Comparison of ENCODE assay signal across 8 mouse cellular contexts in the genomic region with DNA sequence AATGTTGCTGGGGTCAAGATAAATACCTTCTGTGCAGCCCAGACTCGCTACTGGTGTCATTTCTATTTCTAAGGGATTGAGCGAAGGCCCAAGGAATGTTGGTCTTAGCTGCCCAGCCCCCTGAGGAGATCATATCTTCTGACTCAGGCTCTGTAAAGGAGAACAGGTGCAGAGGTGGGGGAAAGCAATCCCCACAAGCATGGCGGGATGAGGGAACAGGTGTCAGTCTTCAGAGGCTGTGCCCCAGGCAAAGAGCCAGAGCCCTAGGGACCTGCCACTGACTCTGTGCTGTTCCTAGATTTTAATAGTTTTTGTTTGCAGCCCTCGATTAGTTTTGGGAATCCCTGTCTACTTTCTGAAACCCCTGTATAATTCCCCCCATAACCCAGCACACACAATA. TPM values are rescaled to one million over a fixed set of nuclear protein-coding genes. Genes with fewer than 3 reads are reported as not detected.
A peak's percentile ranks its signal among the peaks of the same experiment; 100 is the strongest.
DNase-seq lines count a peak whose midpoint lies in the region; ATAC-seq and TF ChIP-seq lines count a peak whose summit lies in the region.

No protein-coding gene starts in this region.

- ATAC-seq in stomach, embryonic 15.5 days (ENCODE audit: insufficient read depth, low FRiP score, low read depth): no peak
- no peak for ATAC-seq in stomach, postnatal 0 days (ENCODE audit: low FRiP score, low TSS enrichment)
- no peak for ATAC-seq in liver, embryonic 12.5 days

- H3K9ac ChIP-seq in stomach, embryonic 15.5 days: no peak overlapping the region
- no peak overlapping the region for H3K9ac ChIP-seq in stomach, postnatal 0 days (ENCODE audit: low read length)
- no peak overlapping the region for H3K9ac ChIP-seq in liver, embryonic 12.5 days

- no peaks in the 10 kb centered on the region for H3K36me3 ChIP-seq in stomach, embryonic 15.5 days
- H3K36me3 ChIP-seq in stomach, postnatal 0 days (ENCODE audit: control insufficient read depth, insufficient read depth, low read length): no peaks in the 10 kb centered on the region; the same call in 1 of the 2 replicates
- 0 out of 2 replicates have a peak, but pooled peaks cover 3% of the 10 kb centered on the region for H3K36me3 ChIP-seq in liver, embryonic 12.5 days

- H3K27me3 ChIP-seq in stomach, embryonic 15.5 days (replicated peaks): no peaks in the 10 kb centered on the region
- H3K27me3 ChIP-seq in stomach, postnatal 0 days (ENCODE audit: control insufficient read depth, insufficient read depth, low read length): no peaks in the 10 kb centered on the region
- H3K27me3 ChIP-seq in liver, embryonic 12.5 days (replicated peaks): peaks cover 6% of the 10 kb centered on the region; the same call in 1 of the 2 replicates

- H3K27ac ChIP-seq in stomach, embryonic 15.5 days: 0 out of 2 replicates have a peak overlapping the region, but pooled peaks have one; percentile 48
- H3K27ac ChIP-seq in stomach, postnatal 0 days (replicated peaks): no peak overlapping the region
- H3K27ac ChIP-seq in liver, embryonic 12.5 days: no peak overlapping the region

- no peak for TF ChIP-seq CTCF in stomach, postnatal 0 days (IDR thresholded peaks at IDR 0.05; ENCODE audit: low read depth)

- 72% methylated on average over 4 of the region's 4 CpGs for WGBS in stomach, embryonic 15.5 days
- WGBS in stomach, postnatal 0 days: 73% methylated on average over 4 of the region's 4 CpGs
- 72% methylated on average over 4 of the region's 4 CpGs for WGBS in liver, embryonic 12.5 days (ENCODE audit: insufficient replicate concordance)

- no peak overlapping the region for H3K4me2 ChIP-seq in stomach, embryonic 15.5 days
- no peak overlapping the region for H3K4me2 ChIP-seq in stomach, postnatal 0 days (replicated peaks; ENCODE audit: low read depth)
- peak overlapping the region; percentile 76 for H3K4me2 ChIP-seq in liver, embryonic 12.5 days

- TF ChIP-seq EP300 in stomach, postnatal 0 days (optimal IDR thresholded peaks at IDR 0.05): no peak

- intact Hi-C loops in left cerebral cortex, postnatal 36 days (cut with DNase I): no loop called here

- H3K9me3 ChIP-seq in stomach, embryonic 15.5 days: no peaks in the 10 kb centered on the region
- no peaks in the 10 kb centered on the region for H3K9me3 ChIP-seq in stomach, postnatal 0 days (ENCODE audit: control insufficient read depth, low read length)
- H3K9me3 ChIP-seq in liver, embryonic 12.5 days (replicated peaks): no peaks in the 10 kb centered on the region

- H3K4me1 ChIP-seq in stomach, embryonic 15.5 days: peaks cover 4% of the 10 kb centered on the region; the same call in 1 of the 2 replicates
- no peaks in the 10 kb centered on the region for H3K4me1 ChIP-seq in stomach, postnatal 0 days (replicated peaks; ENCODE audit: control insufficient read depth, insufficient read depth)
- H3K4me1 ChIP-seq in liver, embryonic 12.5 days: peaks cover 40% of the 10 kb centered on the region

- H3K4me3 ChIP-seq in stomach, embryonic 15.5 days (replicated peaks): no peak overlapping the region
- no peak overlapping the region for H3K4me3 ChIP-seq in stomach, postnatal 0 days (ENCODE audit: low read depth, low read length)
- H3K4me3 ChIP-seq in liver, embryonic 12.5 days: no peak overlapping the region; the same call in 1 of the 2 replicates

- peak; percentile 56 for DNase-seq in cerebellum, adult 9-11 months
- no peak for DNase-seq in cerebellum, postnatal 10 days
- DNase-seq in stomach, postnatal 0 days (ENCODE audit: low spot score): no peak
- no peak for DNase-seq in urinary bladder, postnatal 25 days (ENCODE audit: low spot score)
- no peak for DNase-seq in adrenal gland, adult 8-10 months
- DNase-seq in left cerebral cortex, postnatal 36 days (ENCODE audit: low spot score in 2 of 2): no peak

RNA-seq across cellular contexts. Expression of gene Smim20, which starts 0.7 kb away (rescaled TPM):
- polyA plus RNA-seq in stomach, embryonic 15.5 days (2015; fragmentation: Nextera tagmentation; extraction: Ambion mirVana): 85.6 and 89.8 TPM in 2 replicates
- polyA plus RNA-seq in stomach, postnatal 0 days (2015; fragmentation: Nextera tagmentation; extraction: Ambion mirVana): 80.2 and 82.9 TPM in 2 replicates
- 38.3 and 47.5 TPM in 2 replicates for polyA plus RNA-seq in liver, embryonic 12.5 days (2016; fragmentation: Nextera tagmentation; extraction: Ambion mirVana)
- total RNA-seq in adrenal gland, adult 8-10 months (2022): 10 to 100 TPM; 55.6 to 62.9 (median 59.5) TPM
- 10 to 100 TPM; 33.5 to 40.5 TPM for total RNA-seq in left cerebral cortex, postnatal 36 days (2021)

RNA-seq across cellular contexts. Expression of gene Sel1l3, which starts 52.5 kb away (rescaled TPM):
- 7.8 and 8.5 TPM in 2 replicates for polyA plus RNA-seq in stomach, embryonic 15.5 days (2015; fragmentation: Nextera tagmentation; extraction: Ambion mirVana)
- polyA plus RNA-seq in stomach, postnatal 0 days (2015; fragmentation: Nextera tagmentation; extraction: Ambion mirVana): 10.0 and 11.3 TPM in 2 replicates
- polyA plus RNA-seq in liver, embryonic 12.5 days (2016; fragmentation: Nextera tagmentation; extraction: Ambion mirVana): 0.10 and 0.11 TPM in 2 replicates
- total RNA-seq in adrenal gland, adult 8-10 months (2022): 1 to 10 TPM; 1.5 to 3.9 (median 2.1) TPM
- total RNA-seq in left cerebral cortex, postnatal 36 days (2021): 10 to 100 TPM; 63.4 to 74.2 TPM
